Mouse (Mus musculus) G1E (cell line): ENCODE measurements around the gene Capn10.

ENCODE experiments used
- CTCF ChIP-seq: IDR thresholded peaks from 2 replicates; pipeline ENCODE4 v1.5.1; 2012; ENCODE audit warnings: low read depth, low read length, inconsistent platforms, mixed read lengths
- TAL1 ChIP-seq: conservative IDR thresholded peaks from 2 replicates; pipeline ENCODE4 v1.6.1; 2012; ENCODE audit warnings: low read depth, low read length, inconsistent platforms, mixed read lengths

GRCm38 (mm10) chr1:92905703-92906310 lies 28.4 kb upstream of the Capn10 start:
- TF ChIP-seq TAL1 (no peak), CTCF (no peak)
